Mouse (Mus musculus) thymus, postnatal 14 days (tissue): Measurements from ENCODE around the gene Crocc.
A peak's percentile ranks its signal among the peaks of the same experiment; 100 is the strongest.

Source experiments
- DNase-seq: peaks from one replicate; pipeline ENCODE4 v3.0.0; 2021

Crocc gene

DNA sequence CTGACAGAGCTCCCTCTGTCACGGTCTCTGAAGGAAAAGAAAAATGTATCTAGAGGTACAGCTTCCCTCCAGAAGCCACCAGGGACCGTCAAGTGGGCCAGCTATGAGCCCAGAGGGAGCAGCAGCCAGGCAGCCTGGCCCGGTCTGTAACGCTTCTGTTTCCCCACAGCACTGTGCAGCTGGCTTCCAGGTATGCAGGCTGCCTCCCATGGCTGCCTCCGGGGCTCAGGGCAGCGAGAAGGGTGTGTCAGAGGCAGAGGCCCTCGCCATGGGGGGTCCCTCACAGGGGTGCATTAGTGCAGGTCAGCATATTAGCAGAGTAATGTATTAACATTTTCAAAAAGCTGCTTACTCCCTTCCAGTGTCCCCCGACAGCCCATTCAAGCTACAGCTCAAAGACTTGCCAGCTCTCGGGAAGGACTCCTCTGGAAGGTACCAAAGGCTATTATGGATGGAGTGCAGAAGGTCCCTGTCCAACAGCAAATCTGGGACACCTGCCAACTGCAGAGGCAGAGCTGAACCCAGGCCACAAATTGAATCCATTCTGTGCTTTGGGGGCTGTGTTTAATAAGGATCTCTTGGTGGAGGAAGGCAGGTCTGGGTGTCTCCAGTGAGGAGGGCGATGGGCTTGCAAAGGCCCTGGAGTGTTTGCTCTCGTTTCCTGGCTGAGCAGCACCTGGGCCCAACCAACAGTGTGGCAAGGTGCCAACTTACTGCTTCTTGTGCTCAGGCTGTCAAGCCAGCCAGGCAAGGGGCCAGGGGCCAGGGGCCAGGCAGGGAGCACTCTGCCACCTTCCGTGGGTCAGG, 6.6 kb upstream of the Crocc start:
- DNase-seq: no peak

DNA sequence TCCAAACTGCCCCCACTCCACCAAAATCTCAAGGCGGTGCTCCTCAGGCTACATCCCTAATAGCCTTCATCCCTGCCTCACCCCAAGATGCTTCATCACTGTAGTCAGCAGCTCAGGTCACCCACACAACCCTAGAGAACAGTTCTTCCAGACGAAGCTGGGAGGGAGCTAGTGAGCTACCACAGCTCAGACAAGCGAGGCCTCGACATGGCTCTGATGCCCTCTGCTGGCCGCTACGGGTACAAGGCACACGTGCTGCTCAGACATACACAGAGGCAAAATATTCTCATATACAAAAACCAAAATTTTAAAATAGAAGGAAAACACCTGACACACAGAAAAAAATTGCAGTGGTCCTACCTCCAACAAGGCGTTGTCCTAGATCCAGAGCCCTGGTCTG, 4.8 kb upstream of the Crocc start:
- DNase-seq: peak; percentile 88

DNA sequence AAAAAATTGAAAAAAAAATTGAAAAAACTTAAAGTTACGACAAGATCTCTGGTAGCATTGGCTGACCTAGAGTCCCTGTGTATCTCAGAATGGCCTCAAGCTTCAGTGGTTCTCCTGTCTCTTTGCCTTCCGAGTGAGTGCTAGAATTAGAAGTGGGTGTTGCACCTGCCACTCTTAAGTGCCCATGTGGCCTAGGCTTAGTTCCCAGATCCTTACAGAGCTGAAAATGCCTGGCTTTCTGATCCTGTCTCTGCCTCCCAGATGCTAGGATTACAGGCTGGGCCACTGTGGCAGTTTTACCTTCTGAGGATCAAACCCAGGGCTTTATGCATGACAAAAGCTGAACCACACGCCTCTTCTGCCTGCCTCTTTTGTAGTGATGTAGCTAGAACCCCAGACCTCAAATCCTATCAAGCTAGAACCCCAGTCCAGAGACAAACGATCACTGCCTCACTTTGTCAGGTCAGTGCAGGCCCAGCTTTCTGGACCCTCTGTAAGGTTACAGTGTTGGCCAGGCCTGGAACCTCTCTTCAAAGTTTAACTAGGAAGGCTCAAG, 3.8 kb upstream of the Crocc start:
- no peak for DNase-seq

DNA sequence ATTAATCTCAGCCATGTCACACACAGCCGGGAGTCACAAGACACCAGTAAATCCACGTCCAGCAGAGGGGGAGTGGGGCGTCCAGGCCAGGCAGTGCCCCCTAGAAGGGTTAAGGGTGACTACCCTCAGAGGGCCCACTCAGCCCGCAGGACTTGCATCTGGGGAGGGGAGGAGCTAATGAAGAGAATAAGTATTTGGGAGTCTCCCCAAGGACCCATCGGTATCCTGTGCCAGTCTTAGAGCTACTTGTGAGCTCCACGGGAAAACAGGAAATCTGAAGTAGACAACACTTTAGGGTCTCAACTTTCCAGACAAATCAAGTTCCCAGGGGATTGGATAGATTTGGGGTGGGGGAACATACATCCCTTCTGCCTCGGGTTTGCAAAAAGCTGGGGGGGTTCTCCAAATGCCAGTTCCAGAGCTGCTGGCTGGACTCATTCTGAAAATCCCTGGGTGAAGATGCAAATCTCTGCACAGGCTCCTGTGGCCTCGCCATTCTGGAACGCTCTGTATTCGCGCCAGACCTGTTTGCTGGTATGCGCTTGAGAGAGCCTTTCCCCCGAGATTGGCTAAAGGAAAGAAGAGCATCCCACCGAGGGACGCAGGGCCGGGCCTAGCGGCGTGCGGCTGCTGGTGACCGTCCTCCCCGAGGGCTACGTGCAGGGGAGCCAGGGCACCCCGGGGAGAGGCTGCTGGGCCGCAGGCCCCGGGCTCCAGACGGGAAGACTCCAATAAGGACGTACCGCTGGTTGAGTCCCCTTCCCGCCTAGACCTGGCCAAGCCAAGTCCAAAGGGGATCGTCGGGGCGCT, 529 bp downstream of the Crocc start:
- DNase-seq: no peak

DNA sequence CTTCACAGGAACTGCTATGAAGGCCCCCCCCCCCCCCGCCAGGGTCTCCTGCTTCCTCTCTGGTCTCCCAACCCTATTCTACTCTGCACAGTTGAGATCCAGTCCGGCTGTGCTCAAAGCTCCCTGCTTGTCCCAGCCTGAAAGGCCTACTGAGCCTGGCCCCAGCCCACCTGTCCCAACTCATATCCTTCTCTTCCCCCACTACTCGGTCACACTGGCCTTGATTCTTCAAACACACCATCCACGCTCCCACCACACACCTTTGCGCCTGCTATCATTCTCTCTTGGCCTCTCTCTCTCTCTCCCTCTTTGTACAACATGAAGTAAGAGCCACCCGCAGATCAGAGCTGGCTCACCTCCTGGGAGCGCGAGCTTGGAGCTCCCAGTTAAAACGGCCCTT, 1.5 kb downstream of the Crocc start:
- DNase-seq: no peak

DNA sequence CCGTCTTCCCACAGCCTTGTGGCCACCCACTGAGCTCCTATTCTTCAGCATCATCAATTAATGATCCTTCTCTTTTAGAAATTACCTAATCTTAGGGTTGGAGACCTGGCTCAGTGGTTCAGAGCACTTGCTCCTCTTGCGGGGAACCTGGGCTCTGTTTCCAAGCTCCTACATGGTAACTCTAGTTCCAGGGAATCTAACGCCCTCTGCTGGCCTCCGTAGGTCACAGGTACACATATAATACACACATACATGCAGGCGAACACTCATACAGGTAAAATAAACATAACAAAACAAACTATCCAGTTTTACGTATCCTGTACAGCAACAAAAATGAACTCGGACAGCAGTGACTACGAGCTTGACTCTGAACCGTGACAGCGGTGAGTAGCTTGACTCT, 3.4 kb downstream of the Crocc start:
- DNase-seq: no peak

DNA sequence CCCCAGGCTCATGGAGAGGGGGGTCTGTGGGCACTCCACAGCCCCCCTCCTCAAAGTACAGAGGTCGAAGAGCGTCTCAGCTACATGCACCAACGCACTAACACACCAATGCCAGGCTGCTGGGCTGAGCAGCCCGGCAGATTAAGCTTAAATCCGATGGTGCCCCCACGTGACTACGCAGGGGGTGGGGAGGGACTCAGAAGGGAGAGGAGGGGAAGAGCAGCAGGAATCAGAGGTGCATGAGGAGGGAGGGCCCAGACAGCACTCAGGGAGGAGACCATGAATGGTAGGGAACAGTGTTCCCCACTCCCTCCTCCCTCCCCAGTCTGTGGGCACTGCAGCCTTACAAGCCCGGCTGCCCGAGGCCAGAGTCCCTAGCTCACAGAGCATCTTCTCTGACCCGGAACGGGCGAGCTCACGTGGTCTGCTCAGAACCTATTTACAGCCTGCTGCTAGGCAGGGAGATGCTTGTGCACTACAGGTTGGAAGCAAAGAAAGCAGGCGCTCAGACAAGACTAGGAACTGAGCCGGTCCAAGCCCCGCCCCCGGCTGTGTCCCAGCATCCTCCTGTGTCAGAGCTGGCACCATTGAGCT, 6.7 kb downstream of the Crocc start:
- no peak for DNase-seq

DNA sequence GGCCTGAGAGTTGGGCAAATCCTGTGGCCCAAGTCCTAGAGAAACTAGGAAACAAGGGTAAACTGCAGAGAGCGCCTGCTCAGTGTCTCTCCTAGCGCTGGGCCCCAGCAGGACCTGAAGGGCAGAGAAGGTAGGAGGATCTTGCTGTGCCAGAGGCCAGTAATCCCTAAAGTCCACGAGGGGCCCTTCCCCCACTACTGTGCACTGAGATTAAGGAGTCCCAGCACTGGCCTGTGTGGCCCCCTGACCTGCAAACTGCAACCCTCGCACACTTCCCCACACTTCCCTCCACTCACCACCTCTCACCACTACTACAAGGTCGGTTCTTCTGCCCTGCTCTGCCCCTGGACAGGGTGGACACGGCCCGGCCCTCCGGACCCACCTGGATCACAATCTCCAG, 7.2 kb downstream of the Crocc start:
- no peak for DNase-seq

DNA sequence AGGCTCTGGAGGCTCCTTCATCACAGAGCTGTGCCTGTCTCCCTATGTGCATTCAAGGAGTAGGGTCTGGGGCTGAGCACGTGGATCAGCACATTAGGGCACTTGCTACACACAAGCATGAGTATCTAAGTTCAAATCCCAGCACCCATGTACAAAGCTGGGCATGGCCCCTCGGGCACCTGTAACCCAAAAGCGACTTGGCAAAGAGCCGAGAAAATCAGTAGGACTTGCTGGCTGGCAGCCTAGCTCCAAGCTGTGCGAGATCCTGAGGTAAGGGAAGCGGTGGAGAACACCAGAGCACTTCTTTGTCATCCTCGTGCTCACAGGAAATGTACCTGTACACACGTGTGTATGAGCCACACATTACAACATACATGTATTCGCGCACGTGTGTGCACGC, 7.9 kb downstream of the Crocc start:
- DNase-seq: no peak

DNA sequence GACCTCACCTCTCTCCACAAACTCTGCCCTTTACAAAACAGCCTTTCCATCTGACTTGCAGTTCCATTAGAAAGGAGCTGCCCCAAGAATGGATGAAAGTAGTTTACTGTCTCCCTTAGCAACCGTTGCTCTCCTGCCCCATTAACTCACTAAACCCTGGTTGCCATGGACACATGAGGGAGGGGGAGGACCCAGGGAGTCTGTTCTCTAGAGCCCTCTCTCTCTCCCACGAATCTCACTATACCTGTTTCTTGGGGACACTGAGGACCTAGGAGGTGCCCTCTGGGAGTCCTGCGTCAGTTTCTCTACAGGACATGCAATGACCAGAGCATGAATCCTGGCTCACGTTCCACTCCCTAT, 10.9 kb downstream of the Crocc start:
- DNase-seq: no peak

DNA sequence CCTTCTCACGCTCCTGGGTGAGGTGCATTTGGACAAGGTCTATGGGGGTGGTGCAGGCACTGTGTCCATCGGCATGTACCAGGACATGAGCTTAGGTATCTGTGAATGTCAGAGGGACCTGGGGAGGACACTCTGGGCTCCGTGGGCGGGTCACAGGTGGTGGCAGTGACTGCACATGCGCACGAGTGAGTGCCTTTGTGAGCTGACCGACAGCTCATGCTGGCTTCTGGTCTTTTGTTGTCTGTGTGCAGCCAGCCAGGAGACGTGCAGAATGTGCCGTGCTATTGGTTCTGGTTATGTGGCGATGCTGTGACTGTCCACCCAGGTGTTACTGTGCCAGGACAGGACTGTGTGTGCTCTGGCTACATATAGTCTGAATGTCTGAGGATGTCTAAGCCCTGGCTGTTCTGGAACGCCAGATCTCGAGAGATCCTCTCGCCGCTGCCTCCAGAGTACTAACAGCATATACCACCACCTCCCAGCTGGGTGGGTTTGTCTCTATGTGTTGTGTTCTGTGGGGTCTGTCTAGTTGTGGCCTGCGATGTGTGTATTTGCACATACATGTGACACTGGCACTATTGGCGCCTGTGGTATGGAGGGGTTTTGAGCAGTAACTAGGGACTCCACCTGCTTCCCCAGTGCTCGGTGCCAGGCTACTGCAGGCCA, 11.4 kb downstream of the Crocc start:
- no peak for DNase-seq

DNA sequence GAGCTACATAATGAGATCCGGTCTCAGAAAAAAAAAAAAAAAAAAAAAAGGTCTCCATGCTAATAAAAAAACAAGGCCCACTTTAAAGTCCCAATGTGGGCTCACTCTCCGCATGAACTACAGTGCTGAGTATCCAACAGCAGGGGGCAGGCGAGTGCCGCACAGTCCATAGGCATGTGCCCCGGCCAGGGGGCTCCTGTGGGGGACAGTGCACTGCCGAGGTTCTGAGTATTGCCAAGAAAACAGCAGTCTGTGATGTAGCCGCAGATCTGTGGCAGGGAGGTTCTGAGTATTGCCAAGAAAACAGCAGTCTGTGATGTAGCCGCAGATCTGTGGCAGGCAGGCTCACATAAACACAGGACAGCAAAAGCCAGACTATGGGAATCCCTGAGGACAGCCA, 15.5 kb downstream of the Crocc start:
- peak; percentile 78 for DNase-seq

DNA sequence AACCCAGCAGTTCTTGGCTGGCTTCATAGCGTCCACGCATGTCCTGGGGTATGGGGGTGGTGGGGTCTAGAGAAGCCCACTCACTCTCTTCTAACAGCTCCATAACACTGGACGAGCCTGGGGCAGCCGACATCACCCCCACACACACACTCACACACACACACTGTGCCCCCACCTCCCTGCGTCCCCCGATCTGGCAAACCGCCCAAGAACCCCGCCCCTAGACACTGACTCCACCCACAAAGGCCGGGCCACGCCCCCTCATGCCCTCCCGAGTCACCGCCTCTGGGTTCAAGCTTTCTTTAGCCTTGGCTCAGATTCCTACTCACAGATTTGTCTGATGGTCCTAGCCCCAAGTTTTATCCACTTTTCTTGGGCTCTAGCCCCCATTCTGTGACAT, 19.2 kb downstream of the Crocc start:
- DNase-seq: no peak

DNA sequence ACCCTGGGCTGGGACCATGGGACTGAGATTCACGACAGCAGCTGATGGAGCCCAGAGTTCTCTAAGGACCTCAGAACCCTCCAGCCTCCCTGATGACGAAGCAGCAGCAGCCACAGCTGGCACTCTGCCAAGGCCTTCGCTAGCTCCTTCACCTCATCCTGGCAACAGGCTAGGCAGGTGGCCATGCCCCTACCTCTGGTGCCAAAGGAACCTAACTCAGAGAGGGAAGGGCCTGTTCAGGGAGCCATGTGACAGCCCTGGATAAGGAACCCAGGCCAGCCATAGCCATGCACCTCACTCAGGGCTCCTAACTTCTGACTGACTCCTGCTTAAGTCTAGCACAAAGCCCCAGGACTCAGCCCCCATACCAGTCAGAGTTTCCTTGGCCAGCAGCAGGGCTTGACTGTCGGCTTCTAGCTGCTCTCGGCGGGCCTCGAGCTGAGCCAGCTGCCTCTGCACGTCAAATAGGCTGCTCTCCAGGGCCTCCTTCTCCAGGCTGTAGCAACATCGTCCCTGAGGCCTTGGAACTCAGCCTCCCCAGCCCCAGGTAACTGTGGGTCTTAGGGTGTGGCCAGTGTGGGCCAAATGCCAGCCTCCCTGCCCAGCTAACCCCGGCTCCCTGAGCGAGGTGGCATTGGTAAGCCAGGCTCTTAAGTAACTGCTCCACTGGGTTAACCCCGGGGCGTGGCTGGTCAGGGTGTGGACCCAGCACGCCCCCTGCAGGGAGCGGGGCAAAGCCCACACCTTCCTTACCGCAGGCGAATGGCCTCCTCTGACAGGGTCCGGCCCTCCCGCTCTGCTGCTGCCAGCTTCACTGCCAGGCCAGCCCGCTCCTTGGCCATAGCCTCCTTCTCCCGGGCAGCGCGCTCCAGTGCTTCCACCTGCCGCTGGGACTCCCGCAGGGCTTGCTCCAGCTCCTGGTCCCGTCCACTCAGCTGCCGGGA, 26.5 kb downstream of the Crocc start:
- DNase-seq: no peak

DNA sequence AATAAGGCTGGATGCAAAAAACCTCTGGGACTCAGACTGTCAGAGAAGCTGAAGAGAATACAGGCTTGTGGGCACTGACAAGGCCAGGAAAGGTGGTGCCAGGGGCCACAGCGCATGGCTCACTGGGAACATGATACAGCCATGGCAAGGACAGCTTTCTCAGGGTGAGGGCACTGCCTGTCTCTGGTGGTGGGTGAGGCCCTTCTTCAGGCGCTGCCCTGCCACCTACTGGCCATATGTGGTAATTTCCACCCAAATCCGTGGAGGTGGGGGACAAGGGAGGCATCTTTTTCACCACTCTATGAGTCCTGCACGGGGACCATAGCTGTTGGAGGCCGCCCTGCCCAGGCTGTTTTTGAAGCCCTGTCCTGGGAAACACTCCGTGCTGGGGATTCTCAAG, 28.6 kb downstream of the Crocc start:
- DNase-seq: peak; percentile 83

DNA sequence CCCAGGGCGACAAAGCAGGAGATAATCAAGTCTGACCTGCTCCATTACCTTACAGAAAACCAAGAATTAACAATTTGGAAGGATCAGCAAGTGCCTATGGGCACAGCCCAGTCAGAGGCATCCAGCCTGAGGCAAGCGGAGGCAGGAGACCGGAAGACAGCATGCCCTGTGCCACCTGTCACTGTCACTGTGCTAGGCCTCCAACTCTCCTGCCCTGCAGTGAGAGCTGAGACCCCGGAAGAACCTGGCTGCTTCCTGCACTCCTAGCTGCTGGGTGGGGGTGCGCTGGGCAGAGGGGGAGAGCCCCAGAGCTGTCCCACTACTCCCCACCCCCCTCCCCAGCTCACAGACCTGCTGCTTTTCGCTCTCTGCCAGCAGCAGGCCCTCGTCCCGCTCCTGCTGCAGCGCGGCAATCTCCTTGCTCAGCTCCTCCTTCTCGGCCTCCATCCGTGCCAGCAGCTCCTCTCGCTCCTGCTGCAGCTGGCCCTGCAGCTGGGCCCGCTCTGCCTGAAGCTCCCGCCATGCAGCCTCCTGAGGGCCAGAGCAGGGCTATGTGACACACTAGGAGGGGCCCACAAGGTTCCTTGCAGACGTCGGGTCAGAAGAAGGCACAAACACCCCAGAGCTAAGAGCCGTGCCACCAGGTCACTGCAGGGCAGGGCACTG, 29.7 kb downstream of the Crocc start:
- DNase-seq: no peak

DNA sequence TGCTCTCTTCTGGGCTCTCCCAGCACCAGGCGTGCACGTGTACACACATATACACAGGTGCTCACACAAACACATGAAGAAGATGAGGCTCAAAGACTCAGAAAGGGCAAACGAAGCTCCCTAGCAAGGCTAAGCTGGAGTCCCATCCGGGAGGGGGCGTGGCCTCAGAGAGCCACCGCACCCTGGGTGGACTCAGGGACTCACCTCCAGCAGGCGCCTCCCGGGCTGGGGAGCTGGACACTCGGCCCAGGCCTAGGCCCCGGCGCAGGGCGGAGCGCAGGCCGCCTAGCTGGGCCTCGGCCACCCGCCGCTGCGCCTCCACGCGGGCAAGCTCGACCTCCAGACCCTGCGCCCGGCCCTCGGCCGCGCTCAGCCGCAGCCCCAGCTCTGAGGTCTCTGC, 35.4 kb downstream of the Crocc start:
- no peak for DNase-seq

DNA sequence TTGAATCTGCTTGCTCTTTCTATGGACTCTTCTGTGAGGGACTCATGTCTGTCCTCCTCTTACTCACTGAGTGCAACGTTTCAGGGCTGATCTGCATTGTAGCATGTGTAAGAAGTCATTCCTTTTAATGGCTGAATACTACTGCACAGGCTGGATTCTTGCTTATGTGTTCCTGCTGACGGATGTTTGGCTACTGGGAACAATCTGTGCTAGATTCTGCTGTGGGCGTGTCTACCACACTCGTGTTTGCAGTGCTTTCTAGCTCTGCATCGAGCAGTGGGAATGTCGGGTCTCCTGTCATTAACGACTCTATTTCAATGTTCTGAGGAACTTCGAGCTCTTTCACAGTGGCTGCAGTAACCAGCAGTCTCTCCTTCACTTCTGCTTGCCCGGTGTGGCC, 36.3 kb downstream of the Crocc start:
- DNase-seq: no peak

DNA sequence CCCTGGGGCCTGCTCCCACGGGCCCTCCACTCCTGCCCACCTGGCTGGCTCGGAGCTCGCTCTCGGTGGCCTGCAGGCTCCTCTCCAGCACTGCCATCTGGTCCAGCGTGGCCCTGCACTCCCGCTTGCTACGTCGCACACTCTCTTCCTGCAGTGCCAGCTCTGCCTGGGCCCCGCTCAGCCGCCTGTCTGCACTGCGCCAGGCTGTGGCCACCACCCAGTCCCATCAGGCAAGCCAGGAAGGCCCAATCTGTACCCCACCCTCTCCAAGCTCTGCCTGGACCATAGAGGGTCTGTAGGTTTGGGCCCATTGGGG, 38.8 kb downstream of the Crocc start:
- DNase-seq: no peak

DNA sequence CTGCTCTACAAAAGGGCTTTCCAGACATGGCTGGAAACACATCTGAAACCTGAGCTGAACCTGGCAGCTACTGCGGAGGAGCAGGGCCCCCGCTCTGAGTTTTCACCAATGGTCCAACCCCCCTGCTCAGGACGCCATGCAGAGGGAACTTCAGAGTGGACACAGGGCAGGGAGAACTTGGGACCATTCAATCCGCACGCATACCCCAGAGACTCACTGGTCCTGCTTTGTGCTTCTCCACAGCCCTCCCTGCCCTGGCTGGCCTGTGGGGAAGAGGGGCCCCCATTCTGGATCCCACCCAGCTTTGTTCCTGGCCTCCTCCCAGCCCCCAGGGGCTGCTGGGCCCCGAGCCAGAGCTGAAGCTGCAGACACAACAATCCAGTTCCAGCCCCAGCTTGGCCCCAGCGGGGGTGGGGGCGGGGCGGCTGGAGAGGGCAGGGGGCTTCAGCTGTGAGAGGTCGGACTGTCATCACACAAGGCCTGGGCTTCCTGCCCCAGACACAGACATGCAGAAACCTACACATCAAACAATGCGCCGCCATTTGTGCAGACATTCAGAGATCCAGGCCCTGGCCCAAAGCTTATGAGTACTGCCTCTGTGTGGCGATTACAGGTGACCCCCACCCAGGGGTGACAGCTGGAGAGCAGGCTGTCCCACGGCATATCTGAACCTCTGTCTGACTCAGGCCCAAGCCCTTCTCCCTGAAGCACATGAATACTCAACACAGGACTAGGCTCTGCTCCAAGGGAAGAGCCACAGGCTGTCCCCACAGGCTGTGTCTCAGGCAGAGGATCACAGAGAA, 39.3 kb downstream of the Crocc start:
- DNase-seq: no peak

DNA sequence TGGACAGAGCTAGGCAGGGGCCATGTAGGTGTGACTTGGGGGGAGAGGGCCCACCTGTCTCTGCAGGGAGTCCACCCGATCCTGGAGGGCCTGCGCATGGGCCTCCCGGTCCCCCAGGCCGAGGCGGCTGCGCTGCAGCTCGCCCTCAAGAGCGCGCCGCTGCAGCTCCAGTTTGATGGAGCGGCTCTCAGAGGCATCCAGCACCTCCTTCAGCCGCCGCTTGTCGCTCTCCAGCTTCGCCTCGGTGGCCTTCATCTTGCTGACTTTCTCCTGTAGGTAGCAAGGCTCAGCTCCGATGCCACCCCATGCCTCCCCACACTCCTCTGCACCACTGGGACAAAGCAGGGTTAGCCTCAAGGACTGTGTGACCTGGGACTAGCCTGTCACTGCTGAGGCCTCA, 40.1 kb downstream of the Crocc start:
- DNase-seq: no peak
